Mouse (Mus musculus): Measurements from ENCODE around the gene Gm13272. TPM values are rescaled to one million over a fixed set of nuclear protein-coding genes. Genes with fewer than 3 reads are reported as not detected.
"Not testable (repeated sequence)": the region's sequence is repeated elsewhere in the genome, so short reads cannot be mapped to it uniquely, and the experiment has no call there.

The Gm13272 gene
- polyA plus RNA-seq (2017; shearing (Covaris generic)) = not detected

DNA sequence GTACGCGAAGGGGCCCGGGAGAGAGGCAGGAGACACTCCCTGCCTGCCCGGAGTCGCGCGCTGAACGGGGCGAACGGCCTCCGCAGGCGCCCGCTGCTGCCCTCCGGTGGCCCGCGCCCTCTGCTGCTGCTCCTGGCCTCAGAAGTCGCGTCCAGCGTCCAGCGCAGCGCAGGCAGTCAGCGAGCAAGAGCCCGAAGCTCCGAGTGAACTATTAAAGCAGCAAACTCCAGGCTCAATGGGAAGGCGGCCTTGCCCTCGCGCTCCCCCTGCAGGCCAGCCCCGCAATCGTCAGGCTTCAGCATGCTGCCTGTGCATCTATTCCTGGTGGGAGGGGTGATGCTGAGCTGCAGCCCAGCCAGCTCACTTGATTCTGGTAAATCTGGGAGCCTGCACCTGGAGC, at the start of gene Gm13272:
Gene Gm13272, plus strand, starts transcription at position 301 of the 400 bp plus-strand sequence.
- not testable (repeated sequence) for ATAC-seq

DNA sequence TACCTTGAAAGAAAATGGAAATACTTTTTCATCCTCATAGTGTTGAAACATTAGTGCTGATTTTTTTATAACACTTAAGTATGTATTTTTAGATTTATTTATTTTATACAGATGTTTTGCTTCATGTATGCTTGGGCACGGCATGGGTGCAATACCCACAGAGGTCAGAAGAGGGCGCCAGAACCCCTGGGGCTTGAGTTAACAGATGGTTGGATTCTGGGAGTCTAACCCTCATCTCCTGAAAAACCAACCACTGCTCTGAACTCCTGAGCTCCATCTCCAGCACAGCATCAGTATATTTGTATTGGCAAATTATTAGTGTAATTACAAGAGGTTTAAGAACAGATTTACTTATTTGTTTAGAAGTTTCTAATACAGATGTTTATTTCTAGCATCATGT, 41.2 kb upstream of the Gm13272 start:
- ATAC-seq = peak; percentile 79

DNA sequence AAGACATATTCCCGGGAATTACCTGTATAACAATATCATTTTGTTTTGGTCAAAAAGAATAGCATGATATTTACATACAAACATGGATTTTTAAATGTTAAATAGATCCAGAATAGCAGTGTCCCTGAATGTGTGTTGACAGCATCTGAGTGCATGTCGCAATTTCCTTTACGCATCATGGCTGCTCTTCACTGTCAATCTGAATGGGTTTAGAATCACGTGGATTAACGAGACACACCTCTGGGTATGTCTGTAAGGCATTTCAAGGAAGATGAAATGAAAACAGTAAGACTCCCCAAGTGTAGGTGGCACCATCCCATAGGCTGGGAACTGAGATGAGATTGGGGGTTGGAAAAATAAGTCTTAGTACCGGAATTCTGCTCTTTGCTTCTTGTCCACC, 40.6 kb upstream of the Gm13272 start:
- no peak for ATAC-seq

DNA sequence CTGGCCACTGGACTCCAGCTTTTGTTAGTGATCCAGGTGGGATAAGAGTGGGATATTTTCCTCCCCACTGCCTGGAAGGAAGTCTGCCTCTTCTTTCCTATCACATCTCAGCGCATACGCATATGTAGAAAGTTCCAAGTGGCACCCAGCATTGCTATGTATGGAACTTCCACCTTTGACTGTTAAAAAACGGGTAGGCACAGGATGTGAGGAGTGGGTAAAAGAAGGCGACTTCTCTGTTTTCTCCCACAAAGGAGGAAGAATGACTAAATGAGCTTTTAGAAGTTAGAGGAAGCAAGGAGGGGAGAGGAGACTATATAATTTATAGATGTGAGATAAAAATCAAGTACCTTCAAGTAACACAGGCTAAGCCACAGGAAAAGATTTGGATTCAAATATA, 38.2 kb upstream of the Gm13272 start:
- ATAC-seq = no peak

- ATAC-seq = peak; percentile 43
Measured at GRCm38 (mm10) chr4:88742771-88743371, 36.8 kb upstream of the Gm13272 start.

DNA sequence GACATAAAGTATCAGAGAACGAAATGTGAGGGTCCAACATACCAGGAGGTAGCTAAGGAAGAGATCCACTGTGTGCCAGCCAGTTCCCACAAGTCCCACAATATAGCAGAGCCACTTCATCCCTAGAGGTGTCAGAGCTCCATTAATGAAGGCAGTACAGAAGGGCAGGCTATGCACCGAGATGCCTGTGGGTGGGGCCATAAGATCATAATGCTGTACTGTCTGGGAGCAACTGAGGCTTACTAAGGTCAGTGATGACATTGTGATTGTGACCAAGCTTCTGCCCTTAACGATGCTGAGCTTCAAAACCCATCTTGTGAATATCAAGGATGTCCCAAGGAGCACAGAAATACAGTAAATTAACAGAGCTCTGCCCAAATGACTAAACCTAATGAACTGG, 35.4 kb upstream of the Gm13272 start:
- ATAC-seq = peak; percentile 32

- no peak for ATAC-seq
Measured at GRCm38 (mm10) chr4:88749926-88750325, 29.7 kb upstream of the Gm13272 start.

GRCm38 (mm10) chr4:88754818-88755340, 24.8 kb upstream of the Gm13272 start, which contains the start of gene Gm13271:
Gm13271 (plus strand) TSS chr4:88754868.
- ATAC-seq = not testable (repeated sequence)

DNA sequence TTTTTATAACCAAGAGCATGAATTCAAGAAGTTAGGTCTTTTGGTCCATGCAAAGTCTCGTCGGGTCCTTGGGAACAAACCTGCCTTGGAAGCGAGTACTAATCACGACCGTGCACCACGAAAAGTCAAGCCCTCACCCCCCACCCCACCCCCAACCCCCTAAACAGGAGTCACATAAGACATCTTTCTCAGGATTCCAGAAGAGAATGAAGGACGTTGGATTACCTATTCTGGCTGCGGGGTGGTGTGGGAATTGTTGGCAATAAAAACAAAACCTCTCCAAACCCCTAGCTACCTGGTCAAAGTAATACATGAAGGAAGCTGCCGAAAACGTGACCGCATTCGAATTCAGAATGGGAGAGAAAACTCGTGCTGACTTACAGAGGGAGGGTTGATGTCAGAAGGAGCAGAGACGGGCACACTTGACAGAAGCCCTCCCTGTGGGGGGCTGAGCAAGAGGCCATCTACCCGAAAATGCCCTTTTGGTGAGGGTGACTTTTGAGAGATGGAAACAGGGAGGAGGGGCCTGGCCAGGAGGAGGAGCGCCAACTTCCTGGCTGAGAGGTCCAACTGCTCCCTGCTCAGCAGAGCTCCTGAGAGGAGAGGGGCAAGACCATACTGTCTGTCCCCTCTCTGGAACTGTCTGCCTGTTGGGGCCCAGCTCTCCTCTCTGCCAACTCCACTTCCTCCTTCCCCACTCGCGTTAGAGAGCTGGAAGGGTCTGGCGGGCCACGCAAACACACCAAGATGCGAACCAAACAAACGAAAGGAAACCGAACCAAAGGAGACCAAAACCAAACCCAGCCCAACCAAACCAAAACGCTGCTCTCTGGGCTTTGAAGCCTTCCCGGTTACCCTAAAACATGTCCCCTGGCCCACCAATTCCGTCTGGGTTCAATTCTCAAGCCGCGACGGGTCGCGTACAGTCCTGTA, 22.8 kb upstream of the Gm13272 start:
- not testable (repeated sequence) for ATAC-seq

- peak; percentile 100 for ATAC-seq
Measured at GRCm38 (mm10) chr4:88757628-88758031, 22.0 kb upstream of the Gm13272 start.

DNA sequence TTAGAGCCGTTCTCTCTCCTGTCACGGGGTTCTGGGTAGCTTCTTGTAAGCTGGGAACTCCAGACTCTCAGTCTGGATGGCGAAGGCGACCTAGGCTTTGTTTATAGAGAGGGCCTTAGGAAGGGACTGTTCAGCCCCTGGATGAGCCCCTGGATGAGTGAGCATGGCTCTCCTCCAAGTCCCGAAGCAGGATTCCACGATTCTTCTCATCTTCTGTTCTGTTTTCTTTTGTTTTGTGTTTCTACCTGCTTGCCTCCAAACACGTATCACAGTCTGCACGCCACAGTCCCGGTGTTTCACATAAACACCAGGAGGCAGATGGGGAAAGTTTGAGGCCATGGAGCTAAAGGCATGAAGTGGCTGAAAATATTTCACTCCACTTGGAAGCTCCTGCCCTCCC, 20.9 kb upstream of the Gm13272 start:
- ATAC-seq = not testable (repeated sequence)

DNA sequence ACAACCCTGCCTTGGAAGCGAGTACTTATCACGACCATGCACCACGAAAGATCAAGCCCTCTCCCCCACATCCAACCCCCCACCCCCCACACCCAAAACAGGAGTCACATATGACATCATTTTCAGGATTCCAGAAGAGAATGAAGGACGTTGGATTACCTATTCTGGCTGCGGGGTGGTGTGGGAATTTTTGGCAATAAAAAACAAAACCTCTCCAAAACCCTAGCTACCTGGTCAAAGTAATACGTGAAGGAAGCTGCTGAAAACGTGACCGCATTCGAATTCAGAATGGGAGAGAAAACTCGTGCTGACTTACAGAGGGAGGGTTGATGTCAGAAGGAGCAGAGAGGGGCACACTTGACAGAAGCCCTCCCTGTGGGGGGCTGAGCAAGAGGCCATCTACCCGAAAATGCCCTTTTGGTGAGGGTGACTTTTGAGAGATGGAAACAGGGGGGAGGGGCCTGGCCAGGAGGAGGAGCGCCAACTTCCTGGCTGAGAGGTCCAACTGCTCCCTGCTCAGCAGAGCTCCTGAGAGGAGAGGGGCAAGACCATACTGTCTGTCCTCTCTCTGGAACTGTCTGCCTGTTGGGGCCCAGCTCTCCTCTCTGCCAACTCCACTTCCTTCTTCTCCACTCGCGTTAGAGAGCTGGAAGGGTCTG, 19.9 kb upstream of the Gm13272 start, which contains the start of gene Gm13283:
Gene Gm13283, plus strand, starts transcription at position 510 of the 659 bp plus-strand sequence.
- not testable (repeated sequence) for ATAC-seq

- not testable (repeated sequence) for ATAC-seq
Measured at GRCm38 (mm10) chr4:88760431-88760830, 19.2 kb upstream of the Gm13272 start.

DNA sequence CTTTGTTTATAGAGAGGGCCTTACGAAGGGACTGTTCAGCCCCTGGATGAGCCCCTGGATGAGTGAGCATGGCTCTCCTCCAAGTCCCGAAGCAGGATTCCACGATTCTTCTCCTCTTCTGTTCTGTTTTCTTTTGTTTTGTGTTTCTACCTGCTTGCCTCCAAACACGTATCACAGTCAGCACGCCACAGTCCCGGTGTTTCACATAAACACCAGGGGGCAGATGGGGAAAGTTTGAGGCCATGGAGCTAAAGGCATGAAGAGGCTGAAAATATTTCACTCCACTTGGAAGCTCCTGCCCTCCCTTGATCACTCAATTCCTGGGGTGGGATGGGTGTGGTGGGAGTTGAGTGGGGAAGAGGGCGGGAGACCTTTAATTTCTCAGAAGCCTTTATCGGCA, 17.9 kb upstream of the Gm13272 start:
- ATAC-seq = not testable (repeated sequence)

- not testable (repeated sequence) for ATAC-seq
Measured at GRCm38 (mm10) chr4:88762341-88762740, 17.3 kb upstream of the Gm13272 start.

GRCm38 (mm10) chr4:88763384-88764018, 16.1 kb upstream of the Gm13272 start:
- ATAC-seq = not testable (repeated sequence)

DNA sequence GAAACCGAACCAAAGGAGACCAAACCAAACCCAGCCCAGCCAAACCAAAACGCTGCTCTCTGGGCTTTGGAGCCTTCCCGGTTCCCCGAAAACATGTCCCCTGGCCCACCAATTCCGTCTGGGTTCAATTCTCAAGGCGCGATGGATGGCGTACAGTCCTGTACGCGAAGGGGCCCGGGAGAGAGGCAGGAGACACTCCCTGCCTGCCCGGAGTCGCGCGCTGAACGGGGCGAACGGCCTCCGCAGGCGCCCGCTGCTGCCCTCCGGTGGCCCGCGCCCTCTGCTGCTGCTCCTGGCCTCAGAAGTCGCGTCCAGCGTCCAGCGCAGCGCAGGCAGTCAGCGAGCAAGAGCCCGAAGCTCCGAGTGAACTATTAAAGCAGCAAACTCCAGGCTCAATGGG, 6.1 kb upstream of the Gm13272 start, which contains the start of gene Gm13290:
Gene Gm13290, plus strand, starts transcription at position 301 of the 400 bp plus-strand sequence.
- ATAC-seq = not testable (repeated sequence)

DNA sequence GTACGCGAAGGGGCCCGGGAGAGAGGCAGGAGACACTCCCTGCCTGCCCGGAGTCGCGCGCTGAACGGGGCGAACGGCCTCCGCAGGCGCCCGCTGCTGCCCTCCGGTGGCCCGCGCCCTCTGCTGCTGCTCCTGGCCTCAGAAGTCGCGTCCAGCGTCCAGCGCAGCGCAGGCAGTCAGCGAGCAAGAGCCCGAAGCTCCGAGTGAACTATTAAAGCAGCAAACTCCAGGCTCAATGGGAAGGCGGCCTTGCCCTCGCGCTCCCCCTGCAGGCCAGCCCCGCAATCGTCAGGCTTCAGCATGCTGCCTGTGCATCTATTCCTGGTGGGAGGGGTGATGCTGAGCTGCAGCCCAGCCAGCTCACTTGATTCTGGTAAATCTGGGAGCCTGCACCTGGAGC, 3.0 kb upstream of the Gm13272 start, which contains the start of gene Gm13289:
Gene Gm13289, plus strand, starts transcription at position 301 of the 400 bp plus-strand sequence.
- not testable (repeated sequence) for ATAC-seq

DNA sequence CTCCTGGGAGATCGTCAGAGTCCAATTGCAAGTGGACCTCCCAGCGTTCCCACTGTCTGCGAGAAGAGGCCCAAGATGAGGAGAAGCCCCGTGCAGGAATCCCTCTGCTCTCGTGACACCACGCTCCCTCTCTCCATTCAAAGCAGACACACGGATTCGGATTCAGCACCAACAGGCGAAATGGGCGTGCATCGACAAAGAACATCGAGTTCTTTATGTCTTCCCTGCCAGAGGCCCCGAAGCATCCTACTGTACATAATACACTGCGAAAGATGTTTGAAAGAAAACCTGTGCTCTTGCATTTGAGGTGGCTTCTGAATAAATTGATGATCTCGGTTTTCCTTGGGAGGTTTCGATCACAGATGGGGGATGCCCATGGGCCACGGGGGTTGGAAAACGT, 670 bp downstream of the Gm13272 start:
- ATAC-seq = not testable (repeated sequence)

DNA sequence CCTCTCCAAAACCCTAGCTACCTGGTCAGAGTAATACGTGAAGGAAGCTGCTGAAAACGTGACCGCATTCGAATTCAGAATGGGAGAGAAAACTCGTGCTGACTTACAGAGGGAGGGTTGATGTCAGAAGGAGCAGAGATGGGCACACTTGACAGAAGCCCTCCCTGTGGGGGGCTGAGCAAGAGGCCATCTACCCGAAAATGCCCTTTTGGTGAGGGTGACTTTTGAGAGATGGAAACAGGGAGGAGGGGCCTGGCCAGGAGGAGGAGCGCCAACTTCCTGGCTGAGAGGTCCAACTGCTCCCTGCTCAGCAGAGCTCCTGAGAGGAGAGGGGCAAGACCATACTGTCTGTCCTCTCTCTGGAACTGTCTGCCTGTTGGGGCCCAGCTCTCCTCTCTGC, 2.2 kb downstream of the Gm13272 start, which contains the start of gene Ifnz:
Gene Ifnz, plus strand, starts transcription at position 301 of the 400 bp plus-strand sequence.
- not testable (repeated sequence) for ATAC-seq

- not testable (repeated sequence) for ATAC-seq
Measured at GRCm38 (mm10) chr4:88782335-88782734, 2.7 kb downstream of the Gm13272 start.

DNA sequence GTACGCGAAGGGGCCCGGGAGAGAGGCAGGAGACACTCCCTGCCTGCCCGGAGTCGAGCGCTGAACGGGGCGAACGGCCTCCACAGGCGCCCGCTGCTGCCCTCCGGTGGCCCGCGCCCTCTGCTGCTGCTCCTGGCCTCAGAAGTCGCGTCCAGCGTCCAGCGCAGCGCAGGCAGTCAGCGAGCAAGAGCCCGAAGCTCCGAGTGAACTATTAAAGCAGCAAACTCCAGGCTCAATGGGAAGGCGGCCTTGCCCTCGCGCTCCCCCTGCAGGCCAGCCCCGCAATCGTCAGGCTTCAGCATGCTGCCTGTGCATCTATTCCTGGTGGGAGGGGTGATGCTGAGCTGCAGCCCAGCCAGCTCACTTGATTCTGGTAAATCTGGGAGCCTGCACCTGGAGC, 5.8 kb downstream of the Gm13272 start, which contains the start of gene Gm13276:
Gene Gm13276, plus strand, starts transcription at position 301 of the 400 bp plus-strand sequence.
- not testable (repeated sequence) for ATAC-seq

Data from activated CD4-positive, CD25-positive, alpha-beta regulatory T cell, adult 4 months (primary cell).